Mouse (Mus musculus): ENCODE measurements around the gene Pole3.

GRCm38 (mm10) chr4:62561630-62562001, 36.7 kb upstream of the Pole3 start:
- no peak for TF ChIP-seq CTCF (conservative IDR thresholded peaks at IDR 0.05 in 1 of 2, IDR thresholded peaks at IDR 0.05 in 1 of 2; ENCODE audit: low read depth in 2 of 2, low read length in 2 of 2)
- TF ChIP-seq MAX (IDR thresholded peaks at IDR 0.05; ENCODE audit: low read length) = no peak
- no peak for TF ChIP-seq NRF1 (IDR thresholded peaks at IDR 0.05; ENCODE audit: low read depth, low read length)
- TF ChIP-seq NELFE (IDR thresholded peaks at IDR 0.05; ENCODE audit: low read depth, low read length) = no peak
- TF ChIP-seq USF1 (IDR thresholded peaks at IDR 0.05; ENCODE audit: low read depth, low read length) = no peak
